Mouse (Mus musculus): ENCODE measurements at regions not wholly inside any gene's neighbourhood (a gene's known extent, or its start where the extent isn't known, plus 50 kb on each side); places are given as distances from the start of the nearest gene placed in this dataset.

DNA sequence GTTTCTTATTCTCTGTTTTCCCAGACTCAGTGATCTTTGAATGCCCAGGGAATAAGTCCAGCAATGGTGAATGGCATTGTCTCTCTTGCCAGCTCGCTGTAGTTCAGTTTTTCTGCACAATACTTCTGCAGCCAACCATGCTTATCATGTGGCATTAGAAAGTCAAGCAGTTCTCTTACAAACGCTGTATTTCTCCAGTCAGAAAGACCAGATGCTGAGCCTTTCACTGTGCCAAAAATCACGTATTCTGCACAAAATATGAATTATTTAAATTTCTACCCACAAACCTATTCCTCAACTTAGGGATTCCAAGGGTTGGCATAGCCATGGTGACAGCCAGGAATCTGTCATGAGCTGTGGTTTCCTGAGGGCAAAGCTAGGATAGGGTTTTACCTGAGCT, 95.0 kb upstream of the 1700025G04Rik start:
- TF ChIP-seq POLR2A (IDR thresholded peaks at IDR 0.05; ENCODE audit: low read depth, low read length), result no peak
- TF ChIP-seq CTCF (conservative IDR thresholded peaks at IDR 0.05; ENCODE audit: insufficient read depth, insufficient read length, low read depth, low read length), result no peak

Measured in kidney, adult 2 months (tissue).